Mouse (Mus musculus): ENCODE data around the gene Gm29427.

DNA sequence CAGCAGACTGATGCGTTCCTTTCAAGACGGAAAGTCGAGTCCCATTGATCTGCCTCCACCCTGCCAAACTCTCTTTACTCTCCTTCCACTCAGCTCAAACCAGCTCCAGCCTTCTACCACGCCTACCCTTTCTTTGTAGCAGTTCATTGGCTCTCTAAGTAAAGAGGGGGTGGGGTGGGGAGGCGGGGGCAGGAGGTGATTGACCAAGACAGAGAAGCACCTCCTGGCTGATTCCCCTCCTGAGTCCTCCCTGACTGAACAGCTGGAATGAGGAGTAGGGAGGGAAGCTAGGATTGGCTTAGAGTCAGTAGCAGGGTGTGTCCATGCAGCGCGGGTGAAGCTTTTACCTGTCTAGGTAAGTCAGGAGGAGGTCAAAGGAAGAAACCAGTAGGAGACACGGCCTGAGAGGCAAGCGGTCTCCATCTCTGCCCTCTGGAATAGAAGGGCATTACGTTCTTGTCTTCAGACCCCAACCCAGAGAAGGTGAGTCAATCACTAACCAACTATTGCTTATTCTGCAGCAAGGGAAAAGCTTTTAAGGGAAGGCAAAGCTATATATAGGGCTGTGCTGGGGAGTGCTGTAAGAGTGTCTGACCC is 16.2 kb upstream of the Gm29427 start, which contains the start of gene AA986860:
- TF ChIP-seq CTCF (IDR thresholded peaks at IDR 0.05; ENCODE audit: low read depth), result no peak
- TF ChIP-seq EP300 (IDR thresholded peaks at IDR 0.05; ENCODE audit: low read depth), result no peak

All from liver, embryonic 14.5 days (tissue).